Mouse (Mus musculus) telencephalon, adult 2 months (tissue): Measurements from ENCODE around the gene Rbm39.
"Not testable (repeated sequence)": the region's sequence is repeated elsewhere in the genome, so short reads cannot be mapped to it uniquely, and the experiment has no call there.

Experiments
- DNase-seq: peaks from one replicate; pipeline ENCODE4 v3.0.0-alpha.2; 2011; ENCODE audit warnings: low read depth, low spot score

Rbm39 gene

DNA sequence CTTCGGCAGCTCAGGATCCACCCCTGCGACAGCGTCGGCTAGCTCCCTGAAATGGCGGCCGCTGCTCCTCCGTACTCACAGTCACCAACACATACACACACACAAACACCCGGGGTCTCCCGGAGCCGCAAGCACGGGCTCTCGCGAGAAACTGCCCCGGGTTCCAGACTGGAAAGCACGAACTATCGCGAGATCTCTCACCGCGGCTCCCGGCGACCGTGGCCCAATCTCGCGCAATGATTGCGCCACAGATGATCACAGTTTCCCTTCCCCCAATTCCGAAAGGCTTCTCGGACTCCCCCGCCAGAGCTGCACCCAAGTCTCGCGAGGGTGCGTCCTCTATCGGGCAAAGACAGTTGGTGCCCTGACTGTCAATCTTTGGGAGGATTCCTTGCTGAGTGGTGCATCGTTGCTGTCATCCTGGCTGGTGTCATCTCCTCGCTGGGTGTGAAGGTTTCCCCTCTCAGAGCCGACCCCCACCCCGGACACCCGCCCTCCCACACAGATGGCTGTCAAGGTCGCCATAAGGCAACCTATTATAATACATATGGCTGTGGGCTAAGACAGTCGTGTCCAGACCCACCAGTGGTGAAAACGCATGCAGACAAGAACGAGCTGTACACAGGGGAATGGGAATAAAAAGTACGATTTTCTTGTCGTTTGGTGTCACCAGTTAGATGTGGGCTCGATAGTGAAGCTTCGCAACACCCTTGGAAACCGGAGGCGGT is at the start of gene Rbm39:
Rbm39 (minus strand) TSS at position 145 of the 728 bp plus-strand sequence.
- peak; percentile 99 for DNase-seq

DNA sequence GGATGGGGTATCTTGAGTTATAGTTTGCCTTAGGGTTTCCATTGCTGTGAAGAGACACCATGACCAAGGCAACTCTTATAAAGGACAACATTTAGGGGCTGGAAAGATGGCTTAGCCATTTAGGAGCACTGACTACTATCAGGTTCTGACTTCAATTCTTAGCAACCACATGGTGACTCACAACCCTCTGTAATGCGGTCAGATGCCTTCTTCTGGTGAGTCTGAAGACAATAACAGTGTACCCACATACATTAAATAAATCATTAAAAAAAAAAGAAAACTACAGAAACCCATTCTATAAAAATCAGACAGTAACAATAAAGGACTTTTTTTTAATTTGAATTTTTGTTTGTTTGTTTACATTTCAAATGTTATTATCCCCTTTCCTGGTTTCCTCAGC is 49.1 kb upstream of the Rbm39 start:
- no peak for DNase-seq

DNA sequence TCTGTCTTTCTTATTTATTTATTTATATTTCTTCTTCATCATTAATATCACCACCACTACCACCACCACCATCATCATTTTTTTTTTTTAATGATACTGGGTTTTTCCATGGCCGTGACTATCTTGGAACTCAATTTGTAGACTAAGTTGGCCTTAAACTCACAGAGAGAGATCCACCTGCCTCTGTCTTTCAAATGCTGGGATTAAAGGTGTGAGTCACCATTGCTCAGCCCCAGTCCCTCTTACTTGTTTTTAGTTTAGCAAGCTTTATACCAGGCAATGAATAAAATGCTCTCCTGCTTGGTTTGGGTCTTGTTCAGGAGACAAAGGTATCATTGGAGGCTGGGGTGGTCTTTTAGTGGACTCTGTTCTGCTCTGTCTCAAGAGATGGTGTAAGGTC is 47.7 kb upstream of the Rbm39 start:
- DNase-seq: no peak

DNA sequence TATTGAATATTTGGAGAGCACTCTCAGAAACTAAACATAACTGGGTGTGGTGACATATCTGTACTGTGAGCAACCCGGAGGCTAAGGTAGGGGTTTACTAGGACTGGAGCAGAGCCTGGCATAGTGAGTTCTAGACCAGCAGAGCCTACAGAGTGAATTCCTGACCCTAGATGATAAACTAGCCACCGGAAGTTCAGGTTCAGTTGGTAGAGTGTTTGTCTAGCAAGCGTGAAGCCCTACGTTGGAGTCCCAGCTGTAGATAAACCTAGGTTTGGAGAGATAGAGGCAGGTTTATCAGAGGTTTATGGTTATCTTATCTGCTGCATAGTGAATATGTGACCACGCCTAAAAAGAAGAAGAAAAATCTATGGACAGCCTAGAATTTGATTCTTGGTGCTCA is 44.0 kb upstream of the Rbm39 start:
- no peak for DNase-seq

DNA sequence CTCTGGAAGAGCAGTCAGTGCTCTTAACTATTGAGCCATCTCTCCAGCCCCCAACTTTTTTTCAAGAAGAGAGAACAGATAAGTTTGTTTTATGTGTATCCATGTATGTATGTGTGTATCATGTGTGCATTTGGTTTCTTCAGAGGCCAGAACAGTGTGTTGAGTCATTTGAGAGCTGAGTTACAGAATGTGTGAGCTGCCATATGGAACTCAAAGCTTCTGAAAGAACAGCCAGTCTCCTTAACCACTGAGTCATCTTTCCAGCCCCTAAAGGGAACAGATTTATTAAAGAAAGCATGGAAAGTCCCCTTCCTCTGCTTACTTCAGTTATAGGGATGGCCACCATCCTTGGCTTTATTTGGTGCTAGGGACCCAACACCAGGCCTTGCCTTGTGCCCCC is 42.1 kb upstream of the Rbm39 start:
- DNase-seq: no peak

DNA sequence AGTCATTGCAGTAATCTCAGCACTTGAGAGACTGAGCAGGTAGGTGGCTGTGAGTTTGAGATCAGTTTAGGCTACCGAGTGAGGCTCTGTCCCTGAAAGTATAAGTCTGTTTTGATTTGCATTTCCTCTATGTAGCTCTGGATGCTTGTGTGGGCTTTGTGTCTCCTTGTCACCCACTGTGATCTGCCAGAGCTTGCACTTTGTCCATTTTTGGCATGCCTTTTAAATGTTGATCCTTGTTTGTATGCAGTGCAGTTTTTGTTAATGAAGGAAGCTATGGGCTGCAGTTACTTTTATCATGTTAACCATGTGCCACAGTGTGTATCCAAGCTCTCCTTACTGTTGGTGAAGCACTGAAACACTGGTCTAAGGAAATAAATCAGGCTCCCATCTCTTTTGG is 37.7 kb upstream of the Rbm39 start:
- DNase-seq: no peak

DNA sequence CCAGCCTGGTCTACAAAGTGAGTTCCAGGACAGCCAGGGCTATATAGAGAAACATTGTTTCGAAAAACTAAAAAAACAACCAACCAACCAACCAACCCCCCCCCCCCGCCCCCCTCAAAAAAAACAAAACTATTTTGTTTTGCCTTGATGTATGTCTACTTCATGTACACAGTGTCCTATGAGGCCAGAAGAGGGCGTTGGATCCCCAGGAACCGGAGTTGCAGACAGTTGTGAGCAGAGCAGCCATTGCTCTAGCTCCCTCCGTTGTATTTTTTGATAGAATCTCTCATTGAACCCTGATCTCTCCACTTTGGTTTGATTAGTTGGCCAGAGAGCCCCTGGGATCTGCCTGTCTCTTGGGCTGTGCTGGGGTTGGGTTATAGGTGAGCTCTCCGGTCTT is 23.9 kb upstream of the Rbm39 start:
- DNase-seq: no peak

DNA sequence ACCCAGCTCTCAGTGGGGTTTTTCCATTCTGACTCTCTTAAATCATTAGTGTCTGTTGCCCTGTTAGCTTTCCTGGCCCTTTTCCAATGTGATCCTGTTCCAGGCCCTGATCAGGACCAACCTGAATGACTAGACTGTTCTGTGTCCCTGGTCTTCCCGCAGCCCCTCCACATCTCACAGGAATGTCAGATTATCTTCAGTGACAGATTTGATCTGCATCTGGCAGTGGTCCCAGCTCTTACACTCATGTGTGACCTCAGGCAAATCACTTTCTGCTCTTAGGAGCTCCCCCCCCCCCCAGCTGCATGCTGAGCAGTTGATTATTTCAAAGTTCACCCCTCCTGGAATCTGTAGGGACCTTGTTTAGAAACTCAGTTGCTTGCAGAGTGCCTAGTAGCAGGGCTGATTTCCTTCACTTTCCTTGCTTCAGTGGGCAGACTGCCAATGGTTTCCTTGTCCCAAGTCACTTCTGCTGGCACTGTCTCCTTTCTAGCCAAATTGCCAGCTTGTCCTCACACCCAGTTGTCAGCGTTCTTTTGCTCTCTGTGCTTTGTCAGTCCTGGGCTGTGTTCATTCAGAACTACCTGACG is 22.9 kb upstream of the Rbm39 start:
- DNase-seq: no peak

DNA sequence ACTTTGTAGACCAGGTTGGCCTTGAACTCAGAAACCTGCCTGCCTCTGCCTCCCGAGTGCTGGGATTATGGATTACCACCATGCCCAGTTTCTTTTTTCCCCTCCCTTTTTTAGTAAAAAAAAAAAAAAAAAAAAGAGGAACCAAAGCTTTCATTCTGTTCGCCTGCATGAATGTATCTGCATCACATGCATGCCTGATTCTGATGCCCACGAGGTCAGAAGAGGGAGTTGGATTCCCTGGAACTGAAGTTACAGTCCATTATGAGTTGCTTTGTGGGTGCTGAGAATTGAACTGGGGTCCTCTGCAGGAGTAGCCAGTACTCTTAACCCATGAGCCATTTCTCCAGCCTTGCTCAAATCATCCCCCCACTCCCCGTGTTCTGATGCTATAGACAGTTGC is 21.4 kb upstream of the Rbm39 start:
- DNase-seq: no peak

DNA sequence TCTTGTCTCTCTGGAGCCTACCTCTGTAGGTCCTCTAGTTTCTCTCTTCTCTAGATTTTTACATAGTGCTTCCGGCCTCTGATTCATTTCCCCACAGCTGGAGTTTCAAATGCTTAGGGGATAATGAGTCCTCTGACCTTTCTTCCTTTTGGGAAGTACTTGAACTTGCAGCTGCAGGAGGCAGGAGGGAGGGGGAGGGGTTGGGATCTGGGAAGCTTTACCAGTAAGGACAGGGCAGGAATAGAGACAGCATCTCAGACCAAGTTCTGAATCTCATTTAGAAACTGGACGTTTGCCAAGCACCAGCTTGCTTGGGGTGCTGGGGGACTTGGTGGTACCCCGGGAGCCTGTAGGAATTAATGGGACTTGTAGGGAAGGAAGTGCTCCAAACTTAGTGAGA is 19.9 kb upstream of the Rbm39 start:
- DNase-seq: no peak

DNA sequence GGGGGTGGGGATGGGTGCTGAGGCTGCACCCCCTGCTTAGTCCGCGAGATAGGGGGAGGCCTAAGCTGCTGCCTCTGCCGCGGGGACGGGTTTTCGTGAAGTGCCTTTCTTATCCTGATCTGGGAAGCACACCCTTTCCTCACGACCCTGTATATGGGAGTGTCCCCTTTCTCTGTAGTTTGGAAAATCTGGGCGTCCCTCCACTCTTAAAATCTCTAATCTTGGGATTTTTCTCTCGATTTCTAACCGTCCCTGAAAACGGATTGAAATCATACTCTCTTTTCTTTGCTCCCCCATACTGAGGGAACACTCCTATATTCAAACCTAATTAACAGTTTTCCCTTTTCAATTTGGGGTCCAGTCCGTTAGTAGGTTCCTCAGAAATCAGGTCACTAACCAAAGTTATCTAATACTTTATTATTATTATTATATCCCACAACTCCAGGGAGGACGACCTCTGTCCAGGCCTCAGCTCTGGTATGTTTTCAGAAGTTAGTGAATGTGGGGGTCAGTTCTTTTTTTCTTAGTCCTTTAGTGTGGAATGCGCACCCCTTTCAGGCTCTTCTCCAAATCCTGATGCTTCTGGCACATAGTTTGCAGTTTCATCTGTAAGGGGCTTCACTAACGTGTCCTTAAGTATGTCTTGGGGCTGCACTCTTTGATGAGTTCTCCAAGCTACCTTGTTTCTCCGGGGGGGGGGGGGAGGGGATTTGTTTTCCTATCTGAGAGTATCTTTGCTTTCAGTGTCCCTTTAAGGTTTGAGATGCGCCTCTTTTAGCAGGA is 17.3 kb upstream of the Rbm39 start:
- DNase-seq: no peak

DNA sequence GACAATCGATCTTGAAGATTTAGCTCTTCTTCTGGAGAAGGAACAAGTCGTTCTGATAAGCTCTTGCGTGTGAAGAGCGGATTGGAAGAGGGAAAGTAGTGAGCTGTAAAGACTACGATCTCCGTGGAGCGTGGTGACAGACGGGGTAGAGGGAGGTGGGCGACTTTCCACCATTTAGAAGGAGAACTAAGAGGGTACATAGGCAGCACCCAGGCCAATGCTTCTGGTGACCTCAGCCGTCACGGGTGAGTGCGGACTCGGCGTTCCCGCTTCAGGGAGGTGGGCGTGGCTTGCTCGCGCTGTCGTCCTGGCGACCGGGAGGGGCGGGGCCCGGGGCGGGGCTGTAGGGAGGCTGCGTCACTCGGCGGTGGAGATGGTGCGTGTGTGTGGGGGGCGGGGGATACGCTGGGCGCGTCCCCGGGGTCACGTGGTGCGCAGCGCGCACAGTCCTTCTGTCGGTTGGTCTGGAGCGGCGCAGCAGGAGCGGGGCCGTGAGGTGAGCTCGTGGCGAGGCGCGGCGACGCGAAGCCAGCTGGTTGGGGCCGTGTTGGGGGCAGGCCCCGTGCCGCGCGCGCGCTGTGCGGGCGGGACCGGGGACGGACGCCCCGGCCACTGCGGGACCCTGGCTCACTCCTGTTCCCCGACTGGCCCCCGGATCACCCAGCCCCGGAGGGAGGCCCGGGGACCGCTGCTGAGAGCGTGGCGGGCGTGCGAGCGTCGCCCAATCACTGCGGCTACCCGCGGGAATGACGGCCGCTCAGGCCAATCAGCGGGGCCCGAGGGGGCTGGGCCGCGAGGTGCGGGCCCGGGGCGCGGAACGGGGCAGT is 16.5 kb upstream of the Rbm39 start, which contains the start of gene Phf20:
Phf20 (plus strand) TSS at position 165 of the 827 bp plus-strand sequence.
- DNase-seq: peak; percentile 90

DNA sequence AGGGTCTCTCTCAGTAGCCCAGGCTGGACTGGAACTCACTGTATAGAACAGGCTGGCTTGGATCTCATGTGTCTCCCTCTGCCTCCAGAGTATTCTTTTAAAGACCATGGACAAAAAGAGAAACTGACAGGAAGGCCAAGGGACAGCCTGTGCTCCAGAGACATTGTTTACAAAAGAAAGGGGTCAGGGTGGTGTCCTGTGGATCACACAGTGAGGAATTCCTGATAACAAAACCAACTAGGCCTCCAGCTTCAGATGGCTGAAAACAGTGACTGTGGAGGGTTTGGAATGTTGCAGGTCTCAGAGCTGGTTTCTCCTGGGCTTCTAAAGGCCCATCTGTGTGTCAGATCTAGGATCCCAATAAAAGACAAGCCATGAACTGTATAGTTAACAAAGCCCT is 14.5 kb upstream of the Rbm39 start:
- no peak for DNase-seq

DNA sequence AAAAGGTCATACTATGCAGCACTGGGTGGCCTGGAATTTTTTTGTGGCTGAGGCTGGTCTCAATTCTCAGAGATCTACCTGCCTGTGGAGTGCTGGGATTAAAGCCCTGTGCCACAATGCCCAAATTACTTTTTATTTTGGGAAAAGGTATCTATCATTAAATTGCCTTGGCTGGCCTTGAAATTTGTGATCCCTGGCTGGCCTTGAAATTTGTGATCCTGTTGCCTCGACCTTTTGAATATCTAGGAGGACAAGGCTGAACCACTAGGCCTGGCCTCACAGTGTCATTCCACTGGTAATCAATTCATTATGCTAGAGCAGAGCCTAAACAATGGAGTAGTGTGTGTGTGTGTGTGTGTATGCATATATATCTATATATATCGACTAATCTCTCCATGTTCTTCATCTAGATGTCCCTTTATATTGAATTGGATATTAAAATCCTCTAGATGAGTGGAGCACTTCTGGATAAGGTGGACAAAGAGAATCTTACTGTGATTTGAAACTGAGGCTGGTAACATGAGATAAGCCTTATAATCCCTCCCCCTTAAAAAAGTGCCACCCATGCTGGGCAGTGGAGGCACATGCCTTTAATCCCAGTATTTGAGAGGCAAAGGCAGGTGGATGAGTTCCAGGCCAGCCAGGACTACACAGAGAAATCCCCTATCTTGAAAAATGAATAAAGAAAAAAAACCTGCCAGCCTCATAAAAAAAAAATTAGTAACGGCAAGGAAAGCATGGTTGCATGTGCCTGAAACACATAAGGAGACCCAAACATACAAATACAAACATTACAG is 13.2 kb upstream of the Rbm39 start:
- DNase-seq: no peak

DNA sequence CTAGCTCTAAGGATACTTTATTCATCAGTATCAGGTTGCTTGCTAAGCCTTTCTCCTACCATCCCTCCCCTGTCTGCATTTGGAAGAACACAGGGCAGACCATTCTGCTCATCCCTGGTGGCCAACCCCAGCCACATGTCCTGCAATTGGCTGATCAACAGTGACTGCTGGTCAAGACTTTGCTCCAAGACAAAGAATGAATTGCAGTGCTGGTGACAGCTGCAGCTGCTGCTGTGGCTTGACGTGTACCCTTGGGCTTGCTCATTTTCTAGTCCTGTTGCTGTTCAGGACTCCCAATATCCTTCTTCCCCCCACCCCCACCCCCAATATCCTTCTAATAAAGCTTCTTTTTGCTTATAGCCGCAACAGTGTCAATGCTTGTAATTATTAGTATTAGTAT is 12.0 kb upstream of the Rbm39 start:
- DNase-seq: no peak

DNA sequence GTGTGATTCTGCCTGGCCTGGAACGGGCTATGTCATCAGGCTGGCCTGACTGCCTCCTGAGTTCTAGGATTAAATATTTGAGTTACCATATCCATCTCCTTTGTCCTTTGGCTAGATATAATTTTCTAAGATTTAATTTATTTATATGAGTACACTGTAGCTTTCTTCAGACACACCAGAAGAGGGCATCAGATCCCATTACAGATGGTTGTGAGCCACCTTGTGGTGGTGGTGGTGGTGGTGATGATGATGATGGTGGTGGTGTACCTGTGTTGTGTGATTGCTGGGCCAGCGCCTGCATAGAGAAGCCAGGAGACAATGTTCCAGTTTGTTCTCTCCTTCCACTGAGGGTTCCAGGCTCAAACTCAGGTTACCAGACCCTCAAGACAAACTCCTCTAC is 11.5 kb upstream of the Rbm39 start:
- no peak for DNase-seq

DNA sequence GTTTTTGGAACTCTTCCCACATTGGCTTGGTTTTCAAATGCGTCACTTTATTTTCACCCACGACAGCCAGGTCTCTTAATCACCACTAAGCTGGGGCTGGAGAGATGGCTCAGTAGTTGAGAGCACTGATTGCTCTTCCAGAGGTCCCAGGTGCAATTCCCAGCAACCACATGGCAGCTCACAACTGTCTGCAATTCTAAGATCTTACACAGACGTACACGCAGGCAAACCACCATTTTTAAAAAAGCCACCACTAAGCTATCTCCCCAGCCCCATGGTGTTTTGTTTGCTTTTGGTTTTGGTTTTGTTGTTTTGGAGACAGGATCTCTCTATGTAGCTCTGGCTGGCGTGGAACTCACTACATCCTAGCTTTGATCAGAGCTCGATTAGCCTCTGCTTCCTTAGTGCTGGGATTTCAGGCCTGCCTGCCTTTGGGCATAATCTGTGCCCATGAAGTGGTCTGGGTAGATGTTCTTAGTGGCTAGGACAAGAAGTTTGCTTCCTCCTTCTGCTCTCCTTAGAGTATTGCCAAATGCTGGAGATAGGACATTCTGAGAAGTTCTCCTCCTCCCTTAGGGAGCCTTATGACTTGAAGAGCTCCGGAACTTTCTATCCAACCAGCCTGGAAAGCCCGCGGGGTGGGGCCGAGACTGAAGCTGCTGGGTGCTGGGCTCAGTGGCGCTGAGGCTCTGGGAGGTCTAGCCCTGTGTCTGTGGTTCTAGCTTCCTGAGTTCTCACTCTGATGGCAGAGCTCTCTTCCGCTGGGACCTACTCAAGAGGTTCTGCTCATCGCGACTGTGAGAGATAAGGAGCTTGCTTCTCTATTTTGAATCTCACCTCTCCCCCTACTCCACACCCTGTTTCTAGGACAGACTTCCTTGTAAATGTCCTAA is 10.2 kb upstream of the Rbm39 start:
- DNase-seq: no peak

DNA sequence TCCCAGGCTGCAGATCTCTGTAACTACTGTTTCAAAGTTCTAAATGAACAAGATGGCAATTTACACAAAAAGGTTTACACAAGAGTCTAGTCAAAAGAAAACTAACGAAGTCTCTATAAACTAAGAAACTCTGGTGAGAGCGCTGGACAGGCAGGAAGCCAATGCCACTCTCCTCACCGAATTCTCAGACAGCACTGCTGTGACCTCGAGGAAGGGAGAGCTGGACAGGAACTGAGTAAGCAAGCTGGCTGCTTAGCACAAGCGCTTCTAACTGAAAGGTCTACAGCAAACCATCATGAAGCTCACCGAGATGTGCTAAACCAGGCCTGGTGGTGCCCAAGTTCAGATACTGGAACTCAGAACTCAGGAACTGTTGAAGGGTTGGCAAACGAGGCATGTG is 9.2 kb upstream of the Rbm39 start:
- DNase-seq: not testable (repeated sequence)

DNA sequence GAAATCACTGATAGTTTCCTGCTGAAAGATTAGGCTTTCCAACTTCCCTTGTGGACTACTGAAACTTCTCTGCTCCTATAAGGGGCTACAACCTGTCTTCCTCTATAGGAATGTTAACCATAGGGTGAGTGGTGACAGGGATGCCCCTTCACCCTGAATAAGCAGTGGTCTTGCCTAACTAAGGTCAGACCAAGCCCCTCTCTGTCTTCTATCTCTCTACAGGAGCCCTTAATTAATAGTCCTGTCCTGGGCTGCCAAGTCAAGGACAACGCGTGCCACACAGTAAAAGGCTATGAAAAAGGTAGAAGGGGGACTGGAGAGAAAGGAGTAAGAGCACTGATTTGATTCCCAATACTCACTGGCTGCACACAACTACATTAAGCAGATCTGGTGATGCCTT is 1.6 kb upstream of the Rbm39 start:
- DNase-seq: no peak
